Mouse (Mus musculus): Measurements from ENCODE around the gene Elavl1.
"Not testable (repeated sequence)": the region's sequence is repeated elsewhere in the genome, so short reads cannot be mapped to it uniquely, and the experiment has no call there.

The Elavl1 gene

DNA sequence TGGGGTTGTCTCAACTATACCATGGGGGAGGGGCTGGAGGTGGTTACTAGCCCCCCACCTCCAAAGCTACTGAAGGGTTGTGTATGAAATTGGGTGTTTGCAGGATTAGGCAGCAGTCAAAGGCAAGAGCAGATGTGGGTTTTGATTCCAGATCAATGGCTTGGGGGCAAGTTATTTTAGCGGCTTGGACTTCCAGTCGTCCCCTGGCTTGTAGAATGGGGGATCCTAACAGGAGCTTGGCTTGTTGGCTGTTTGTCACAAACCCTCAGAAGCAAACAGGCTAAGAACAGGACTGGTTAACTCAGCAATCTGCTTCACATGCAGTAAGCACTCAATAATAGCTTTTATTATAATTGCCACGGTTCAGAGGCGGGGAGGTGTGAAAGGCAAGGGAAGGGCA lies 67.9 kb downstream of the Elavl1 start:
- DNase-seq: no peak

DNA sequence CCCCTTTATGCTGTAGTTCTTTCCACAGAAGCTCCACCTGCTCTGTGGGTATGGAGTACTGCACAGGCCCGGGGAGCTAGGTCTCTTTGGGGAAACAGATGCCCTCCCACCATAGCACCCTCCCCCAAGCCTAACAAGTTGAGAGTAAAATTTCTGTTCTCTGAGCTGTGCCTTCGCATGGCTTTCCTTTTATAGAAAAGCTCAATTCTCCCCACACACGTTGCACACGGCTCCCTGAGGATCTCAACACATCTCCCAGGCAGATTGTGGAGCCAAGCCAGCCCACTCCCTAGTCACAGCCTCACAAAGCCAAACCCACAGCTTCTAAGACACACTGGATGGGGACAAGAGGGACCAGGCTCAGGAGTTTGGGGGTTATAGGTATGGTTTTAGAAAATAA lies 68.3 kb downstream of the Elavl1 start:
- DNase-seq: no peak

GRCm38 (mm10) chr8:4255471-4255870 lies 69.7 kb downstream of the Elavl1 start:
- DNase-seq: not testable (repeated sequence)

DNA sequence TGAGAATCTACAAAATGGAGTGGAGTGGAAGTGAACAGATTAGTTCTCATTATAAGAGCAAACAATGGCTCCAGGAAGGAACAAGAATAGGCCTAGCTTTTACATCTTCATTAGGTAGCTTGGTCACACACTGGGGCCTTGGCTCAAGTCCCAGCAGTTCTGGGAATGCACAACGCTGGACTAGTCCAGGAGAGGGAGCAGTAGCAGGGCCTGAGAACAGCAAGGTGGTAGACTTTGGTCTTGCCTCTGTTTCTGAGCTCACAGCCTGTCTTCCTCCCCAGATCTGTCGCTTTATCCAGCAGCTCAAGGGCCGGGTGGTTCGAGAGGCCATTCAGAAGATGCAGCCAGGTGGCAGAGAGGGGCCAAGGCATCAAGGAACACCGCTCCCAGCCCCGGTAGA lies 71.2 kb downstream of the Elavl1 start:
- no peak for DNase-seq

GRCm38 (mm10) chr8:4252934-4253841 lies 72.0 kb downstream of the Elavl1 start, which contains the start of gene Snapc2:
TSS of gene Snapc2 (plus strand) at chr8:4253080.
- DNase-seq: peak; percentile 90 to 98

DNA sequence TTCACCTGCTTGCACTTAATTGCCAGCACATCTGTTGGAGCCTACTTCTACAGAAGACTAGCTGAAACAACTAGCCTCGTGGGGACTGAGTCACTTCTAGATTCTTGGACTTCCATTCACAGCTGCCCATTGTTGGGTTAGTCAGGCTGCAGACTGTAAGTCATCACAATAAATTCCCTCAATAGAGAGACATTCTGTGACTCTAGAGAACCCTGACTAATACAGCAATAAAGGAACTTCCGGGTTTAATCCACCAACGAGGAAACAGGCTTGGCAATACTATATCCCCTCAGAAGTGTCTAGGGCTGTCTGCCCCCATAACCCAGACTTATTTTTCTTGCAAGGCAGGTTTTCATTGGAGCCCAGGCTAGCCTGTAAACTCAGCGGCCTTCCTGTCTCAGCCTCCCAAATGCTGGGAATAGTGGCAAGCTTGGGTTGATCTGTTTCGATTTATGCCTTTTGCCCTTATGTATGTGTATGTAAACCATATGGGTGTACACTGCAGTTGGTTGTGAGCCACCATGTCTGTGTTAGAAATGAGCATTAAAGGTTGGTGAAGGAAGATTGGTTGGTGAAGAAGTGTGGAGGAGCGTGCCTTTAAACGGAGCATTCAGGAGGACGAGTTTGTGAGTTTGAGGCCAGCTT lies 73.0 kb downstream of the Elavl1 start:
- DNase-seq: no peak

DNA sequence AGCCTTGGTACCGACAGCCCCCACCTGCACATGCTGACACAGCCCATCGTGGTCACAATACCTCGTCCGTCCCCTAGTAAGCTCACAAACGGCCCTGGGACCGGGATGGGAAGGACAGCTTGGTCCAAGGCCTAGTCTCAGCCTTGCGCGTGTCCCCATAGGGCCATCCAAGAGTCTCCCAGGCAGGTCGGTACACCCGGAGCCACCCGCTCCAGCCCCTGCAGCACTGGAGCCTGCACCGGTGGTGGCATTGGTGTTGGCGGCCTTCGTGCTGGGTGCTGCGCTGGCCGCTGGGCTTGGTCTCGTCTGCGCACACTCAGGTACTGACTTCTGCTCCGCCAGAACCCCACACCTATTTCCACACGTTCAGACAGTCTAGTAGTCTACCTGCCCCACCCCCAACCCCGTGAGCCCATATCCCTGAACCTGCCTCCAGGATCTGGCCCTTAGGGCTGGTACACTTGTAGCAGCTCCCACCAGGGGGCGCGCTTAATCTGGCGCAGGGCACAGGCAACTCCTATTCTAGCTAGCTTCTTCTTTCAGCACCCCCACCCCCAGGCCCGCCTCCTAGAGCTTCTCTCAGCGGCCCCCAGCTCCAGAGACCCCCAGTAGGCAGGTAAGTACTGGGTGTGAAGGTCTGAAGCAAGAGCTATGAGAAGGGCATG lies 74.8 kb downstream of the Elavl1 start:
- peak; percentile 65 to 86 for DNase-seq

DNA sequence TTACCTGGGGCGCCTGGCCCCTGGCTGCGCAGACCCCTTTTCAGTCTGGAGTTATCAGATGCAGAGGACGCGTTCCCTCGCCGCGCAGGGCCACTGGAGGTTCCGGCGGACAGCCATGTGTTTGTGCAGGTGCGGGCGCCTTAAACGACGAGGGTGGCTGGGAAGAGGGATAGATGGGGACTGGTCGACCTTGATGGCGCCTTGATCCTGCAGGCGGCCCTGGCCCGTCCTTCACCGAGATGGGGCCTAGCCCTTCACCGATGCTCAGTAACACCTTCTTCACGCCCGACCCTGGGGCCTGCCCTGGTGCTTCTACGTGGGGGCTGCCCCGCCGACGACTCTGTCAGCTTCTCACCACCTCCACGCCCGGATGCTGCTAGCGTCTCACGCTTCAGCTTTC lies 76.0 kb downstream of the Elavl1 start:
- no peak for DNase-seq

DNA sequence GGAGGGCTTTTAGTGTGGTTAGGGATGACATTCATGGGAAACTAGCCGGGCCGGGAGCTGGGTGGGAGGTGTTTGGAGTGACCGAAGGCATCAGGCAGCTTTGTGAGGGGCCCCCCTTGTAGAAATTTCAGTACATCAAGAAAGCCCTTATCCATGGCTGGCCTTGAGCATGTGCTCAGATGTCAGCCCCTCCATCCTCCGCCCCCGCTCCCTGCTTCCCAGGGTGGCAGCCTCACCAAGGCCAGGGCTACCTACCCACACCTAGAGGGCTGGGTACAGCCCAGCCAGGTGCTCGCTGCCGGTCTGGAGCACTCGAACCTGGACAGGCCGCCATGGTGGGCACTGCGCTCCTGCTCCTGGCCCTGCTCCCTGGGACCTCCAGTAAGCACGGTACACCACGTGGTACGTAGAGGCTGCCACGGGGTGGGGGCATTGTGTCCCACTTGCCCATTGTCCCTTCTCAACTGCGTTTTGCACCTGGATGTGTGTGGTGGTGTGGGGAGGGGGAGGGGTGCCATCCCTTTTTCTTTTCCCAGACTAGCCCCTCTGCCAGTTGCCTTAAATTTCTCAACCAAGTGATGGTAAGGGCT lies 77.2 kb downstream of the Elavl1 start, which contains the start of gene Tgfbr3l:
Gene Tgfbr3l, plus strand, starts transcription at position 264 of the 590 bp plus-strand sequence.
- DNase-seq: no peak

DNA sequence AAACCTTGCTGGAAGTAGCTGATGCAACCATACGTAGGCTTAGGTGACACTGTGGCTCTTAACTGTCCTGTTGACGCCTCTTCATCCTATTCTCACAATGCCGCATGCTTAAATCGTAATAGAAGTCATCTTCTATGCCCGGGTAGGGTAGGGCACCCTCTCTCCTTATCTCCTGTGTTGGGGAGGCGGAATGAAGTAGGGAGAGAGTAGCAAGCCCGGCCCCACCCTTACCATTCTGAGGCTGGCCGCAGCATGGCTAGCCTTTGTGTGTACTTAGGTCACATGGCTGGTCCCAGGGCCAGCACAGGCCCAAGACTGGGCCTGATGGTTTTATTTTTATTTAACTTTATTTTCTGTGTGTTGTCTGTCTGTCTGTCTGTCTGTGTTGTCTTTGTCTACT lies 78.0 kb downstream of the Elavl1 start:
- no peak for DNase-seq

DNA sequence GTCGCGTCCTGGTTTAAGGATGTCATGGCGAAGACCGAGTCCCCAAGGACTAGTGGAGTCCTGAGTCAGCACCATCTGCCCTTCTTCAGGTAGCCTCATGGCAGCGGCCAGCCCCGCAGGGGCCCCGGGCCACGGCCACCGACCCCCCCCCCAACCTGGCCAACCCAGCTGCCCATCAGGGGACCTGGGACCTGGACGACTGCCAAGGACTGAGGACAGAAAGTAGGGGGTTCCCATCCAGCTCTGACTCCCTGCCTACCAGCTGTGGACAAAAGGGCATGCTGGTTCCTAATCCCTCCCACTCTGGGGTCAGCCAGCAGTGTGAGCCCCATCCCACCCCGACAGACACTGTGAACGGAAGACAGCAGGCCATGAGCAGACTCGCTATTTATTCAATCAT lies 79.5 kb downstream of the Elavl1 start:
- no peak for DNase-seq

DNA sequence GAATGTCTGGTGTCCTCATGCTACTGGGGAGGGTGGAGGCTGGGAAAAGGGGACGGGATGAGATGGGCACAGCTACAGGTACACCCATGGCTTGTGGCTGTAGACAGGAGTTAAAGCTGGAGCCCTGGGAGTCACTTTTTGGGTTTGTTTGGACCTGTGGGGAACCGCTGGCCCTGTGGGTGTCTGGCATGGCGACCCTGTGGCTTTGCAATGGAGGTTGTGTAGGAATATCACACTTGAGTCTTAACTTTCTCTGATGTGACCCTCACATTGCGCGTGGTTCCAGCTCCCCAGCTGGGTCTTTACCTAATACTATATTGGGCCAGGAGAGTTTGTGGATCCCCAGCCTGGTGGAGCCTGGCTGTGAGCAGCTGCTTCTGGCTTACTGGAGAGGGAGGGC lies 80.2 kb downstream of the Elavl1 start:
- DNase-seq: no peak

GRCm38 (mm10) chr8:4239193-4239890 lies 85.9 kb downstream of the Elavl1 start:
- no peak for DNase-seq

- peak; percentile 98 to 99 for DNase-seq
Measured at GRCm38 (mm10) chr8:4238434-4239192, 86.6 kb downstream of the Elavl1 start, which contains the start of the genes Map2k7 and Gm49320. TSS of gene Map2k7 (plus strand) at chr8:4238740. TSS of gene Gm49320 (plus strand) at chr8:4238865.

GRCm38 (mm10) chr8:4237814-4238433 lies 87.3 kb downstream of the Elavl1 start:
- no peak for DNase-seq
